Comparison of ENCODE assay signal across 8 mouse cellular contexts in the genomic region with DNA sequence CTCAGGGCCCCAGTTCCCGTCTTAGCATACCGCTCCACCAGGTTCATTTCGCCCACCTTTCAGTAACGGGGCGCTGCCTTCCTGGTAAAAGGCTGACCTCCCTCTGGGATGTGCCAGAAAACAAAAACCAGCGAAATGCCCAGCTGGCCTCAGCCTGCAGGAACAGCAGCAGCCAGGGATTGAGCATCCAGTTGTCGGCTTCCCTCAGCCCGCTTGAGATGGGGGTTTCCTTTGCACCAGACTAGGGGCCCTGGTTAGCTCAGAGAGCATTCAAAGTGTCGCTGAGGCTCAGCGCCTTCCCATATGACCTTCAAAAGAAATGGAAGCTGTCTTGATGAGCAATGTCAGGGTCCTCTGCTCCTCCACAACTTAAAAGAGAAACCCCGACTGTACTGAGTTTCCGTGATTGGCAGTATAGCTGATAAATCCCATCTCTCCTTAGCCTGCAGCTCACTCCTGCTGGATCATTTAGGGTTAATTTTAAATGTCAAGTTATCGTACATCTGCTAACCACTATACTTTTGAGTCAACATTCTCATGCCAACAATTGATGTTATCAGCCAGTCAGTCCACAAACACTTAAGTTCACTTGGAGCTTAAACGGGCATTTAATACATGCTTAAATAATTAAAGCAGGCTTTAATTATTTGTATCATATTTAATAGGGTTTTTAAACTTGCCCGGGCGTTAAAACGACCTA. TPM values are rescaled to one million over a fixed set of nuclear protein-coding genes. Genes with fewer than 3 reads are reported as not detected.
DNase-seq lines count a peak whose midpoint lies in the region; ATAC-seq and TF ChIP-seq lines count a peak whose summit lies in the region.

No protein-coding gene starts in this region.

- peak overlapping the region; percentile 80 for H3K27ac ChIP-seq in heart, postnatal 0 days (ENCODE audit: low read depth)
- H3K27ac ChIP-seq in ES-E14 (ENCODE audit: insufficient read depth, low read depth, low read length, poor library complexity, severe bottlenecking): no peak overlapping the region
- H3K27ac ChIP-seq in hindbrain, embryonic 11.5 days (ENCODE audit: low read depth, low read length): no peak overlapping the region
- H3K27ac ChIP-seq in midbrain, embryonic 10.5 days (replicated peaks): peak overlapping the region; percentile 75

- TF ChIP-seq EP300 in heart, postnatal 0 days (IDR thresholded peaks at IDR 0.05; ENCODE audit: low read depth): no peak

- no peak for DNase-seq in heart, postnatal 0 days (ENCODE audit: low spot score)
- no peak for DNase-seq in heart, postnatal 10 days
- no peak for DNase-seq in ES-E14 (ENCODE audit: low read depth, low spot score)
- DNase-seq in hindbrain, embryonic 11.5 days (ENCODE audit: low spot score): no peak
- DNase-seq in midbrain, embryonic 10.5 days (ENCODE audit: low spot score): peak; percentile 28
- DNase-seq in frontal cortex, adult 2 months (ENCODE audit: extremely low spot score in 1 of 2, low spot score in 1 of 2): no peak
- DNase-seq in left cerebral cortex, adult 8-10 months (ENCODE audit: low spot score in 2 of 2): no peak
- no peak for DNase-seq in right cerebral cortex, postnatal 25 days

- in situ Hi-C loops in ES-E14 (cut with MboI; ENCODE audit: low sequenced_read_pairs in 2 of 2, unreplicated experiment in 2 of 2): loop anchor here in 1 of 2 experiments (5.0 kb wide), 1 partner anchor 1719 kb away; the partner anchor contains the start of gene Acot2

- TF ChIP-seq CTCF in heart, postnatal 0 days (IDR thresholded peaks at IDR 0.05; ENCODE audit: low read depth): no peak

- H3K4me1 ChIP-seq in heart, postnatal 0 days (ENCODE audit: control insufficient read depth, insufficient read depth): no peaks in the 10 kb centered on the region; the same call in none of the 2 replicates
- H3K4me1 ChIP-seq in ES-E14 (ENCODE audit: control insufficient read depth in 2 of 2, insufficient read depth in 2 of 2, low read length in 2 of 2, poor library complexity in 1 of 2): peaks cover 0 to 3% of the 10 kb centered on the region in 2 experiments; a peak in 1 of 4 replicates
- 0 out of 2 replicates have a peak, but pooled peaks cover 2% of the 10 kb centered on the region for H3K4me1 ChIP-seq in hindbrain, embryonic 11.5 days (replicated peaks; ENCODE audit: control insufficient read depth, insufficient read depth, low read length)
- H3K4me1 ChIP-seq in midbrain, embryonic 10.5 days: peaks cover 18% of the 10 kb centered on the region

- ATAC-seq in heart, postnatal 0 days (ENCODE audit: insufficient read depth, low read depth): peak; percentile 15; the same call in 1 of the 2 replicates
- no peak for ATAC-seq in hindbrain, embryonic 11.5 days (ENCODE audit: low FRiP score)

- no peaks in the 10 kb centered on the region for H3K27me3 ChIP-seq in heart, postnatal 0 days (ENCODE audit: control insufficient read depth, insufficient read depth, low read length)
- no peaks in the 10 kb centered on the region for H3K27me3 ChIP-seq in hindbrain, embryonic 11.5 days (ENCODE audit: control insufficient read depth, insufficient read depth, low read length)
- H3K27me3 ChIP-seq in midbrain, embryonic 10.5 days (ENCODE audit: low read depth, poor library complexity, severe bottlenecking): peaks cover 43% of the 10 kb centered on the region

- no peaks in the 10 kb centered on the region for H3K9me3 ChIP-seq in heart, postnatal 0 days (replicated peaks; ENCODE audit: control insufficient read depth, low read length)
- H3K9me3 ChIP-seq in ES-E14 (ENCODE audit: control insufficient read depth, insufficient read depth, low read depth, low read length): no peaks in the 10 kb centered on the region
- no peaks in the 10 kb centered on the region for H3K9me3 ChIP-seq in hindbrain, embryonic 11.5 days (ENCODE audit: control insufficient read depth, low read length)
- no peaks in the 10 kb centered on the region for H3K9me3 ChIP-seq in midbrain, embryonic 10.5 days (replicated peaks)

- WGBS in heart, postnatal 0 days: 21% methylated on average over 17 of the region's 17 CpGs
- 24% methylated on average over 17 of the region's 17 CpGs for WGBS in hindbrain, embryonic 11.5 days
- 28% methylated on average over 17 of the region's 17 CpGs for WGBS in midbrain, embryonic 10.5 days

- H3K9ac ChIP-seq in heart, postnatal 0 days (replicated peaks; ENCODE audit: low read depth, low read length): peak overlapping the region; percentile 64
- H3K9ac ChIP-seq in ES-E14 (ENCODE audit: insufficient read depth, low read depth, low read length, poor library complexity, severe bottlenecking): peak overlapping the region; percentile 8
- peak overlapping the region; percentile 32; the same call in 1 of the 2 replicates for H3K9ac ChIP-seq in hindbrain, embryonic 11.5 days (ENCODE audit: low read depth, low read length)

- H3K4me2 ChIP-seq in heart, postnatal 0 days (ENCODE audit: low read depth, low read length): peak overlapping the region; percentile 81
- peak overlapping the region; percentile 39 for H3K4me2 ChIP-seq in hindbrain, embryonic 11.5 days (replicated peaks; ENCODE audit: low read depth, low read length)

- H3K4me3 ChIP-seq in heart, postnatal 0 days (ENCODE audit: low read depth, low read length): peak overlapping the region; percentile 52
- H3K4me3 ChIP-seq in ES-E14 (ENCODE audit: insufficient read depth in 1 of 2, low read depth in 1 of 2, low read length in 2 of 2, poor library complexity in 1 of 2, severe bottlenecking in 1 of 2): peak overlapping the region; percentile 5 to 61; a peak in 3 of 4 replicates
- peak overlapping the region; percentile 13; the same call in 1 of the 2 replicates for H3K4me3 ChIP-seq in hindbrain, embryonic 11.5 days (ENCODE audit: low read depth, low read length)
- H3K4me3 ChIP-seq in midbrain, embryonic 10.5 days: peak overlapping the region; percentile 53

- intact Hi-C loops in heart, postnatal 10 days (cut with DNase I): no loop called here

- no peaks in the 10 kb centered on the region for H3K36me3 ChIP-seq in heart, postnatal 0 days (replicated peaks; ENCODE audit: control insufficient read depth, insufficient read depth, low read length)
- H3K36me3 ChIP-seq in ES-E14 (ENCODE audit: control insufficient read depth, insufficient read depth, low read length, poor library complexity, severe bottlenecking): no peaks in the 10 kb centered on the region
- H3K36me3 ChIP-seq in hindbrain, embryonic 11.5 days (ENCODE audit: control insufficient read depth, insufficient read depth, low read length): no peaks in the 10 kb centered on the region
- H3K36me3 ChIP-seq in midbrain, embryonic 10.5 days: no peaks in the 10 kb centered on the region

TF ChIP-seq in ES-E14, 5 proteins besides CTCF, POLR2A, EP300 and RAD21:
- TF ChIP-seq MAFK (IDR thresholded peaks at IDR 0.05; ENCODE audit: insufficient read depth, low read depth, low read length) (no peak), HCFC1 (IDR thresholded peaks at IDR 0.05; ENCODE audit: borderline replicate concordance, insufficient read depth, low read length) (no peak), CHD2 (IDR thresholded peaks at IDR 0.05; ENCODE audit: low read depth, low read length) (no peak), ZNF384 (IDR thresholded peaks at IDR 0.05; ENCODE audit: low read depth, low read length) (no peak), ZC3H11A (IDR thresholded peaks at IDR 0.05; ENCODE audit: borderline replicate concordance, low read depth, low read length) (no peak)

RNA-seq across cellular contexts. Expression of gene Batf, which starts 19.5 kb away (rescaled TPM):
- 1.4 and 3.2 TPM in 2 replicates for total RNA-seq in heart, postnatal 0 days (2014; rRNA removed; ENCODE audit: low replicate concordance)
- polyA plus RNA-seq in heart, postnatal 0 days (2015; fragmentation: Nextera tagmentation; extraction: Ambion mirVana): 2.1 and 2.6 TPM in 2 replicates
- total RNA-seq in heart, postnatal 10 days (2021): 1 to 10 TPM in 1 of 2 experiments, under 1 TPM in 1; 0.93 to 1.1 TPM
- 0.53 and 0.58 TPM in 2 replicates for total RNA-seq in ES-E14 (2012; rRNA removed)
- polyA plus RNA-seq in hindbrain, embryonic 11.5 days (2014; fragmentation: Nextera tagmentation; extraction: Ambion mirVana): 1.8 and 2.2 TPM in 2 replicates
- 1.8 and 2.6 TPM in 2 replicates for polyA plus RNA-seq in midbrain, embryonic 10.5 days (2016; fragmentation: Nextera tagmentation; extraction: Ambion mirVana)
- 0.56 and 0.74 TPM in 2 replicates for polyA plus RNA-seq in frontal cortex, adult 2 months (2012; rRNA removed)
- total RNA-seq in left cerebral cortex, adult 8-10 months (2022): under 1 TPM in 3 of 4 experiments, not detected in 1; 0.52 to 0.84 (median 0.59) TPM

RNA-seq across cellular contexts. Expression of gene Flvcr2, which starts 40.4 kb away (rescaled TPM):
- 16.2 and 28.2 TPM in 2 replicates for total RNA-seq in heart, postnatal 0 days (2014; rRNA removed; ENCODE audit: low replicate concordance)
- polyA plus RNA-seq in heart, postnatal 0 days (2015; fragmentation: Nextera tagmentation; extraction: Ambion mirVana): 7.3 and 9.7 TPM in 2 replicates
- 1 to 10 TPM; 3.3 to 3.8 TPM for total RNA-seq in heart, postnatal 10 days (2021)
- 5.9 and 6.7 TPM in 2 replicates for total RNA-seq in ES-E14 (2012; rRNA removed)
- polyA plus RNA-seq in hindbrain, embryonic 11.5 days (2014; fragmentation: Nextera tagmentation; extraction: Ambion mirVana): 1.3 TPM in 2 replicates
- 0.85 and 1.6 TPM in 2 replicates for polyA plus RNA-seq in midbrain, embryonic 10.5 days (2016; fragmentation: Nextera tagmentation; extraction: Ambion mirVana)
- 3.8 and 4.2 TPM in 2 replicates for polyA plus RNA-seq in frontal cortex, adult 2 months (2012; rRNA removed)
- total RNA-seq in left cerebral cortex, adult 8-10 months (2022): 1 to 10 TPM; 2.0 to 3.8 (median 2.4) TPM

Comparison
In these comparisons a context has a peak if more than half of its experiments do, and no peak if none do; other contexts are left out.
1. H3K27ac ChIP-seq: peak in heart, postnatal 0 days (single experiment) and midbrain, embryonic 10.5 days (single experiment); none in ES-E14 (single experiment) and hindbrain, embryonic 11.5 days (single experiment).
2. H3K9ac ChIP-seq: peak in every context shown above with its lines; median percentile 64 in heart, postnatal 0 days; 32 in hindbrain, embryonic 11.5 days; 8 in ES-E14.
3. Peak in every context shown above with its lines, with median percentiles within 50 percentile points of each other: H3K4me3 ChIP-seq.